Mouse (Mus musculus) neural tube, embryonic 13.5 days (tissue): ENCODE measurements around the gene Pfpl. TPM values are rescaled to one million over a fixed set of nuclear protein-coding genes. Genes with fewer than 3 reads are reported as not detected.
A peak's percentile ranks its signal among the peaks of the same experiment; 100 is the strongest.

Experiments used
- ATAC-seq: fragments of 200-750 bp; cut with Nextera tagmentation; 2 replicates; pipeline ENCODE4 v1.8.0; 2017; ENCODE audit warnings: low read depth, mild to moderate bottlenecking, moderate TSS enrichment, moderate library complexity
- H3K27ac ChIP-seq: fragments of 300-500 bp; sonication (generic); replicated peaks from 2 replicates; pipeline ENCODE4 v1.5.1; 2015; ENCODE audit warnings: moderate library complexity, mild to moderate bottlenecking, inconsistent platforms
- H3K27me3 ChIP-seq: fragments of 300-500 bp; sonication (generic); 2 replicates; pipeline ENCODE4 v1.6.1; 2015; ENCODE audit warnings: mild to moderate bottlenecking, inconsistent platforms
- H3K36me3 ChIP-seq: fragments of 300-500 bp; sonication (generic); 2 replicates; pipeline ENCODE4 v1.6.1; 2015; ENCODE audit warnings: mild to moderate bottlenecking, inconsistent platforms
- H3K4me1 ChIP-seq: fragments of 300-500 bp; sonication (generic); replicated peaks from 2 replicates; pipeline ENCODE4 v1.6.1; 2015; ENCODE audit warnings: inconsistent platforms
- H3K4me2 ChIP-seq: fragments of 300-500 bp; sonication (generic); 2 replicates; pipeline ENCODE4 v1.6.1; 2015; ENCODE audit warnings: inconsistent platforms, mild to moderate bottlenecking, moderate library complexity
- H3K4me3 ChIP-seq: fragments of 300-500 bp; sonication (generic); 2 replicates; pipeline ENCODE4 v1.5.1; 2015; ENCODE audit warnings: mild to moderate bottlenecking, inconsistent platforms
- H3K9ac ChIP-seq: fragments of 300-500 bp; sonication (generic); 2 replicates; pipeline ENCODE4 v1.6.1; 2015; ENCODE audit warnings: moderate library complexity, mild to moderate bottlenecking, inconsistent platforms
- H3K9me3 ChIP-seq: fragments of 300-500 bp; sonication (generic); 2 replicates; pipeline ENCODE4 v1.6.1; 2016; ENCODE audit warnings: inconsistent platforms
- WGBS: fragments of 180-500 bp; shearing (Covaris S2); methylation state at CpG from one replicate; pipeline ENCODE4 v1.1.7; 2015; 5-methylcytosine and 5-hydroxymethylcytosine counted together
- polyA plus RNA-seq: library from polyadenylated mRNA; unstranded; fragments of >200 nt; fragmentation: Nextera tagmentation; extraction: Ambion mirVana; gene quantifications from 2 replicates; pipeline ENCODE4 v1.2.1, GENCODE M21; 2015

Gene Pfpl
- polyA plus RNA-seq, 1 experiment from 2014 or later = 0.08 TPM

DNA sequence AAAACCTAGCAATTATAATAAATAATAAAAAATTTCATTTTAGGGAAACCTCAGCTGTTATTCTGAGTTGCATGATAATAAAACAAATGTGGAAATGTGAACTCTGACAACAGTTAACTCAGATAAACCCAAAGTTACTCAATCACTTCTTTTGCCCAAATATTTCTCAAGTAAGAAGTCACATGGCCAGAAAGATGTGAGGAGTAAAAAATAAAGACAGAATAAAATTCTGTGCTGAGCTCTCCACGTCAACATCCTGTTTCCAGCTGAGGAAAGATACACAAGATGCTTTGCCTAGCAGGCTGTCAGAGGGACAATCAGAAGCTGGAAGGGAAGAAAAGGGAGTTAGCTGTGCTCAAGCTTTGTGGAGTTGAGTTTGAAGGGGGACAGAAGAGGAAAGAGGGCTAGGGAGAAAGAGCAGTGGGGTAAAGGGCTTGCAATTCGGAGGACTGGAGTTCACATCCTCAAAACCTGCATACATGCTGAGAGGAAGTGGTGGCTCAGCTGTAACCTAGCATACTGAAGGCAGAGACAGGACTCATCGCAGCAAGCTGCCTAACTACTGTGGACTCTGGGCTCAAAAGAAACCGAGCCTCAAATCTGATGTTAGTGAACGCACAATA is 12.5 kb downstream of the Pfpl start:
- H3K9me3 ChIP-seq = no peaks in the 10 kb centered on the region

DNA sequence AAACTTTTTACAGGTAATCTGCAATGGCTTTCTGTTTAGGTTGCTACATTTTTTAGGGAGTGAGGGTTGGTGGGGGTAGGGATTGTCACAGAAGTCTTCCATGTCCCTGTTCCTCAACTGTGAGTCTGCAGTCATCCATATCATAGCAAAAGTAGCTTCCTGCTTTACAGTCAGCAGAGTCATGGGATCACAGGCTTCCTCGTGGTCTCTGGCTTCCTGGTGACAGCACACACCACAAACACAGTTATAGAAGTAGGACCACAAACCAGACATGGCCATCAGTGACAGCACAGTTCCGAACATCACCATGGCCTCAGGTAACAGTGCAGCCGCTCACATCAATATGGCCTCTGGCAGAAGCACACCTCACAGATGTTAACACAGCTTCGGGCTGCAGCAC is 14.9 kb downstream of the Pfpl start:
- no peaks in the 10 kb centered on the region for H3K36me3 ChIP-seq
- no peak for ATAC-seq
- H3K4me1 ChIP-seq = no peaks in the 10 kb centered on the region
- no peak overlapping the region for H3K27ac ChIP-seq
- H3K4me3 ChIP-seq = no peak overlapping the region
- 85% methylated on average over 4 of the region's 4 CpGs for WGBS
- H3K27me3 ChIP-seq = no peaks in the 10 kb centered on the region
- H3K9me3 ChIP-seq = no peaks in the 10 kb centered on the region
- no peak overlapping the region for H3K9ac ChIP-seq
- H3K4me2 ChIP-seq = no peak overlapping the region

More for the DNA sequence above, 12.5 kb downstream of the Pfpl start:
- Histone ChIP-seq H3K4me2 (no peak overlapping the region), H3K36me3 (no peaks in the 10 kb centered on the region), H3K4me1 (no peaks in the 10 kb centered on the region), H3K27me3 (no peaks in the 10 kb centered on the region), H3K27ac (no peak overlapping the region), H3K9ac (no peak overlapping the region), H3K4me3 (no peak overlapping the region)
- 81% methylated on average over 5 of the region's 5 CpGs for WGBS
- no peak for ATAC-seq

DNA sequence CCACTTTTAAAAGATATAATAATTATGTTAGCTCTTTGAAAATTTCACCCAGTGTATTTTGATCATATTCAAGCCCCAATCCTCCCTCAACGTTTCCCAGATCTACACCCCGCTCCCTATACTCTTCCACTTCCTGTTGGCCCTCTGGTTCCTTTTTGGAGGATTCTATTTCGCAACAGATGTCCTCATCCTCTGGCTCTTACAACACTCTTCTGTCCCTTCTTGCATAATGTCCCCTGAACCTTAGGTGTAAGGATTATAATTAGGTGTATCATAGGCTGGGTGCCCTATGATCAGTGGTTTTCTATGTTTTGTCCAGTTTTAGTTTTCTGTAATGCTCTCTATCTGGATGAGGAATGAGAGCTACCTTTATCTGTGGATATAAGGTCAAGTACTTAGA is 17.3 kb downstream of the Pfpl start:
- no peak for ATAC-seq
- Histone ChIP-seq H3K4me3 (no peak overlapping the region), H3K36me3 (no peaks in the 10 kb centered on the region), H3K4me2 (no peak overlapping the region), H3K27me3 (no peaks in the 10 kb centered on the region), H3K9ac (no peak overlapping the region), H3K4me1 (no peaks in the 10 kb centered on the region), H3K9me3 (no peaks in the 10 kb centered on the region), H3K27ac (no peak overlapping the region)
- WGBS = 92% methylated on average over 3 of the region's 3 CpGs

DNA sequence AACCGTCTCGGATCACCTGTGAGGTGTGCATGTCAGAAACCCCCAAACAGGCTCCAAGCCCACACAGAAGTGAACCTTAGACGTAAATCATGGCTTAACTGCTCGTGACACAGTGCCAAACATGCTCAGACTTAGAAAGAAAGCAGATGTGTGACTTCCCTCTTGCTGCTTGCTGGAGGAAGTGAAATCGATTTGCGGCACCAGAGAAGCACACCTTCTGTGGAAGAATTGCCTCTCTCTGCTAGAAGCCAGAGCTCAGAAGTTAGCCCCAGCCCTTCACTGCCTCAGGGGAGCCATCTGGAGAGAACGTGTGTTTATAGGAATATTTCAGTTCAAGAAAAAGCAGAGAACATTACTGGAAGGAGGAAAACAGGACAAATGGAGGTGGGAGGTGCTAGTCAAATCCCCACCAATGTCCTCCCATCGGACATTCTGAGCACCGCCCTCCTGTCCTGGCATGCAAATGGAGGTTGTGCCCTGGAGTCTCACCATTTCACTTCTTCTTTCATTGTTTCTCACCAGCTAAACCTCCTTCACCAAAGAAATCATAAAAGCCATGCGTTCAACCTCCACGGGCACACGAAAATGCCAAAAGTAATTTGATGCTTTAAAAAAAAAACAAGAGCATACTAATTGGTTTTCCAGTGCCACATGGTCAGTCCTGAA is 29.8 kb downstream of the Pfpl start:
- Histone ChIP-seq H3K9me3 (no peaks in the 10 kb centered on the region), H3K36me3 (no peaks in the 10 kb centered on the region), H3K27ac (no peak overlapping the region), H3K4me2 (no peak overlapping the region), H3K4me3 (no peak overlapping the region), H3K27me3 (no peaks in the 10 kb centered on the region), H3K9ac (no peak overlapping the region), H3K4me1 (no peaks in the 10 kb centered on the region)
- 75% methylated on average over 12 of the region's 12 CpGs for WGBS
- ATAC-seq = no peak

DNA sequence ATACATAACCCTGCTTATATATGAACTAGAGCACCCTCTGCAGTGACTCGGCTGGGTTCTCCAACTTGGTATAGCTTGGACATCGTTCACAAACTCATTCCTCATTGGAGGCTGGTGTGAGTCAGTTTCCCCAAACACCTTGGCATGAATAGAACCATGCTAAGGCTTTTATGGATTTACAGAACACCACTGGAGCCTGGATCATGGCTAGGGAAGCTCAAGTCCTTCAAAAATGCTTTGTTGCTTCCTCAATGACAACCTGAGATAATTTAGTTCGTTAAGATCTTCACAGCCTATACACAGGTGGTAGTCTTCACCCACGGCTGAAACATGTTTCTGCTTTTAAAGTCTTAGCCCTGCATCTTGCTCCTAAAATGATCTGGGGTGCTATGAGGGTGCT is 31.8 kb downstream of the Pfpl start:
- Histone ChIP-seq H3K4me3 (no peak overlapping the region), H3K27me3 (no peaks in the 10 kb centered on the region), H3K9me3 (no peaks in the 10 kb centered on the region), H3K27ac (no peak overlapping the region), H3K4me2 (no peak overlapping the region), H3K36me3 (no peaks in the 10 kb centered on the region), H3K4me1 (no peaks in the 10 kb centered on the region), H3K9ac (no peak overlapping the region)
- 86% methylated on average over 4 of the region's 4 CpGs for WGBS
- no peak for ATAC-seq

DNA sequence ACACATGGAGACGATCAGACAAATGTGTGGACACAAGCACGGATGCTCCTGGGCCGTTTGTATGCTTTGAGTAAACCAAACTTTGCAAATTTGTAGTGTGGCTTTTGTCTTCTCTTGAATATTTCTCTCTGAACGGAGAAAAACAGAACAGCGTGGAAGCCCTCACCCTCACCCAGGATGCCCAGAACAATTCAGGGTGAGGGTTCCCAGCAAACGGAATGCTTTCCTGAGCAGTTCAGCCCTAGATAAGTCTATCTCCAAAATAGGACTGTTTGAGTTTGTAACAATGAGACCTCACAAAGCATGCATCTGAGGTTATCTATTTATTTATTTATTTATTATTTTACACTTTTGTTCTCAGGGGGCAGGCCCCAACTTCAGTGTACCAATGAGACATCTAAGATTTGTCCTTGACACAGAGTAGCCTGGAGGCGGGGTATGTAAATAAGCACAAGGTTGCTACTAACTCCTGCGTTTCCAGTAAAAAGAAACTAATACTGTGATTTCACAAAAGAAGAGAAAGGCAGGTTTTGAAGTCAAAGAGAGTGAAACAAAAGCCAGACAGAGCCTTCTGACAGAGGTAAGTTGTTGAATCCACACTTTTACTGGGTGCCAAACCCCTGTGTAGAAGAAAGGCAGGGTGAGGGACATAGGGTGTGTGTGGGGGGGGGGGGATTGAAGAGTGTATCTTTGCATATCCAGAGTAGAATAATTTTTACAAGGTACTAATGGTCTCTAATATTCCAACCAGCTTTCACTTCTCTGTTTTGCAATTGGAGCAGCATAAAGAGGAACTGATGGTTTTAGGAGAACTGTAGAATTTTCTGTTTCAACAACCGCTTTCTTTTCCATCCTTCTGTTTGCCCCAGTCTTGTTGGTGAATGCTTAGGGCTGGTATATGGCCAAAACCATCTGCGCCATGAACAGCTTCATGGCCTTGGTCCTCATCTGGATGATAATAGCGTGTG is 32.9 kb downstream of the Pfpl start, which contains the start of gene Mpeg1:
Gene Mpeg1, plus strand, starts transcription at position 498 of the 968 bp plus-strand sequence.
- WGBS = 84% methylated on average over 11 of the region's 11 CpGs
- no peak within 1 kb of the TSS for H3K4me2 ChIP-seq
- H3K4me1 ChIP-seq = no peaks in the 10 kb centered on the region
- no peaks in the 10 kb centered on the region for H3K36me3 ChIP-seq
- H3K27ac ChIP-seq = no peak within 1 kb of the TSS
- H3K27me3 ChIP-seq = no peaks in the 10 kb centered on the region
- H3K9ac ChIP-seq = no peak within 1 kb of the TSS
- ATAC-seq = no peak
- H3K4me3 ChIP-seq = no peak within 1 kb of the TSS
- H3K9me3 ChIP-seq = no peaks in the 10 kb centered on the region

DNA sequence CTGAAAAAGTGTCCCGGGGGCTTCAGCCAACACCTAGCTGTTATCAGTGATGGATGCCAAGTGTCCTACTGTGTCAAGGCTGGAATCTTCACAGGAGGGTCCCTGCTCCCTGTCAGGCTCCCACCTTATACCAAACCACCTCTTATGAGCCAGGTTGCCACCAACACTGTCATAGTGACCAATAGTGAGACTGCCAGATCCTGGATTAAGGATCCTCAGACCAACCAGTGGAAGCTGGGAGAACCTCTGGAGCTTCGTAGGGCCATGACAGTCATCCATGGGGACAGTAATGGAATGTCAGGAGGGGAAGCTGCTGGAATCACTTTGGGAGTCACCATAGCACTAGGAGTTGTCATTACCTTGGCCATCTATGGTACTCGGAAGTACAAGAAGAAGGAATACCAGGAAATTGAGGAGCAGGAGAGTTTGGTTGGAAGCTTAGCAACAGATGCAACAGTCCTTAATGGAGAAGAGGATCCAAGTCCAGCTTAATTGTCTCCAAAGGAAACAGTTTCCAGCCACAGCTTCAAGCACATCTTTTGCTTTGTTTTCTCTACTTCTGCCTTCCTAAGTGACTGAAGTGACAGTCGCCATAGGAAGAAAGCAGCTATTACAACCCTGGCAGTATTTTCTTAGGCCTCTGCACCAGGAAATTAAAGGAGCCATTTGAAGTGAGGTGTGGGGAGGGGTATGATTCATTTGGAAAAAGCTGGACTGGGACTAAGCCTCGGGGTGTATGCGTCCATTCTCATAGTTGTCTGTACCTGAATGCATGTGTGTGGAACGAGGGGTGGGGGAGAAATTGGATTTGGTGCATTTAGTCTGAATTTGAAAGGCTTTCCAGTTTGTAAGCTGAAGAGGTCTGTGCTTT is 35.4 kb downstream of the Pfpl start:
- Histone ChIP-seq H3K9me3 (no peaks in the 10 kb centered on the region), H3K9ac (no peak overlapping the region), H3K27ac (no peak overlapping the region), H3K4me1 (no peaks in the 10 kb centered on the region), H3K27me3 (no peaks in the 10 kb centered on the region), H3K4me3 (no peak overlapping the region), H3K36me3 (peaks cover 13% of the 10 kb centered on the region; the same call in 1 of the 2 replicates), H3K4me2 (no peak overlapping the region)
- no peak for ATAC-seq
- 79% methylated on average over 7 of the region's 7 CpGs for WGBS

DNA sequence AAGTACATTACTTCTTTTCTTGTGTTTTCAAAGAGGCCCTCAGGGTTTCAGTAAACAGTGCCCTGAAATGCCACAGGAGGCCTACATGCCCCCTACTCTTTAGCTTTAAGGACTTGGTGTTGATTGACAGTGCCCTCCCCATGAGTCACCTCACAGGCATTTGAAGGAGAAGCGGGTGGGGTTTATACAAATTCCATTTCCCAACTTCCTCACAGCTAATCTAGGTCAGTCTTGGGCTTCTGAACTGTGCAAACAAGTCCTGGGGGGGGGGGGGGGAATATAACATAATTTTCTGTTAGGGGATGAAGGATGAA is 36.0 kb downstream of the Pfpl start:
- Histone ChIP-seq H3K27me3 (no peaks in the 10 kb centered on the region), H3K9me3 (no peaks in the 10 kb centered on the region), H3K4me1 (no peaks in the 10 kb centered on the region), H3K27ac (no peak overlapping the region), H3K4me3 (no peak overlapping the region), H3K36me3 (peaks cover 19% of the 10 kb centered on the region), H3K4me2 (no peak overlapping the region), H3K9ac (no peak overlapping the region)
- ATAC-seq = no peak
- 43% methylated on average over 1 of the region's 1 CpGs for WGBS

DNA sequence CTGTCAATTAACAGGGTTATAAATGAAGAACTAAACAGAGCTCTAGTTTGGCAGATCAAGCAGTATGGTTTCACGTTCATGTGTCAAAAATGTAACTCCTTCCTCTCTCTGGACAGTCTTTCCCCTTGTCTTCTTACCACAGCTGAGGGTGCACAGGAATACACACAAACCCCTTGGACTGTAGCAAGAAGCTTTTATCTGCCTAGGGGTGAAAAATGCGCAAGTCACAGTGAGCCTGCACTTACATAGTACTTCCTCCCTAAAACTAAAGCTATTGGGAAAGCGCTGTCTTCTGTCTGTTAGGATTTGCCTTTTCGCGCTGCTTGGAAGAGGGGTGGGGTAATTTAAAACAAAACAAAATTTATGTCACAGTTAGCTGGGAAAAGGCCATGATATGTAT is 36.4 kb downstream of the Pfpl start:
- 83% methylated on average over 5 of the region's 5 CpGs for WGBS
- no peaks in the 10 kb centered on the region for H3K9me3 ChIP-seq
- no peak overlapping the region for H3K9ac ChIP-seq
- H3K4me2 ChIP-seq = no peak overlapping the region
- peaks cover 23% of the 10 kb centered on the region for H3K36me3 ChIP-seq
- no peaks in the 10 kb centered on the region for H3K27me3 ChIP-seq
- H3K27ac ChIP-seq = no peak overlapping the region
- H3K4me3 ChIP-seq = no peak overlapping the region
- ATAC-seq = no peak
- no peaks in the 10 kb centered on the region for H3K4me1 ChIP-seq

DNA sequence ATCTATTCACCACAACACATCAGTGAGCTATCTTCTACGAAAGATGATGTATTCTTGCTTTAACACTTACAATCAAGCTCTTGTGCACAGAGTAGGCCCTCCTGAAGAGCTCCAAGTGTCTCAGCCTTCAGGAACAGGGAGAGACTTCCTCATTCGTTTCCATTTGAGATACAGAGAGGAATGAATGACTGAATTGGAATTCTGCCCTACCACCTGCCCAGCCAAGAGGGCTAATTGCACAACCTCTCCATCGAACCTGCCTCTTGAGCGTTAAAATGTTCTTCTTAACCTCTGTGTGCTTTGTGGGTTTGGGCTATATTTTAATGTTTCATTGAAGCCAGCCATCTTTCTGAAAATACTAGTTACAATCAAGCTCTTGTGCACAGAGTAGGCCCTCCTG is 37.0 kb downstream of the Pfpl start:
- 89% methylated on average over 4 of the region's 4 CpGs for WGBS
- ATAC-seq = no peak

DNA sequence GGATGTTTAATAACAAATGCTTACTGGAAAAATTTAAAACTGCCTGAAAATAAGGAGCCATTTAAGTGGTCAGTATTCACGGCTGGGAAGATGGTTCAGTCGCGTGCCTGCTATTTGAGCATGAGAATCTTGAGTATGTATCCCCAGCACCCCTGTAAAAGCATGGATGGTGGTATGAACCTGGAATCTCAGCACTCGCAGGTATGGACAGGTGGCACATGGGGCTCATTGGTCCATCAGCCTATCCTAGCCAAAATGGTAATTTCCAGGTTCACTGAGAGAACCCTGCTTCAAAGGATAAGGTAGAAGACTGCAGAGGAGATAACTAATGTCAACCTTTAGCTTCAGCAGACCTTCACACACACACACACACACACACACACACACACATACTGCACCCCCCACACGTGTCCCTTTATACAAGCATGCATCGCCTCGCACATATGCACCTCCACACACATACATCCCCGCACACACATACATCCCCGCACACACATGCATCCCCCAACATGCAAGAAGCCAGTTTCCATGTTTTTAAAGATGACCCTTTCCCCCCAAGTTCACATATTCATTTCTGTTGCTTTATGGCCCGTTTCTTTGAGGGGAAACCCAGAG is 37.9 kb downstream of the Pfpl start:
- 94% methylated on average over 10 of the region's 10 CpGs for whole genome bisulfite sequencing
- Histone ChIP-seq H3K27me3 (no peaks in the 10 kb centered on the region), H3K9me3 (no peaks in the 10 kb centered on the region), H3K4me1 (no peaks in the 10 kb centered on the region), H3K9ac (no peak overlapping the region), H3K36me3 (peaks cover 38% of the 10 kb centered on the region), H3K27ac (no peak overlapping the region), H3K4me2 (no peak overlapping the region), H3K4me3 (no peak overlapping the region)
- ATAC-seq = peak; percentile 32; the same call in 1 of the 2 replicates

More for the DNA sequence above, 37.0 kb downstream of the Pfpl start:
- no peak overlapping the region for H3K9ac ChIP-seq
- H3K36me3 ChIP-seq = peaks cover 29% of the 10 kb centered on the region
- H3K27ac ChIP-seq = no peak overlapping the region
- no peak overlapping the region for H3K4me2 ChIP-seq
- H3K27me3 ChIP-seq = no peaks in the 10 kb centered on the region
- H3K4me3 ChIP-seq = no peak overlapping the region
- H3K9me3 ChIP-seq = no peaks in the 10 kb centered on the region
- no peaks in the 10 kb centered on the region for H3K4me1 ChIP-seq
